Mouse (Mus musculus) C2C12 (cell line): ENCODE results near the gene Zfhx3.

Source experiments
- CEBPB ChIP-seq: IDR thresholded peaks from one replicate; pipeline ENCODE4 v1.6.1; 2011; ENCODE audit warnings: low read depth, mild to moderate bottlenecking, control low read depth, moderate library complexity
- CTCF ChIP-seq: IDR thresholded peaks from one replicate; pipeline ENCODE4 v1.5.1; 2011; ENCODE audit not compliant: control insufficient read depth, insufficient read depth, insufficient read length
- MAX ChIP-seq: IDR thresholded peaks from one replicate; pipeline ENCODE4 v1.6.1; 2011; ENCODE audit warnings: mild to moderate bottlenecking, control low read depth
- MYOD1 ChIP-seq: IDR thresholded peaks from one replicate; pipeline ENCODE4 v1.6.1; 2011; ENCODE audit warnings: low read depth; ENCODE audit not compliant: control insufficient read depth, insufficient read length
- MYOG ChIP-seq: IDR thresholded peaks from one replicate; pipeline ENCODE4 v1.6.1; 2011; ENCODE audit not compliant: control insufficient read depth, insufficient read length; ENCODE audit errors: extremely low read depth
- USF1 ChIP-seq: IDR thresholded peaks from one replicate; pipeline ENCODE4 v1.6.1; 2011; ENCODE audit warnings: low read depth, mild to moderate bottlenecking, control low read depth, moderate library complexity

- TF ChIP-seq MYOD1, result no peak
- TF ChIP-seq CTCF, result no peak
- TF ChIP-seq MAX, result no peak
- no peak for TF ChIP-seq MYOG
- TF ChIP-seq CEBPB, result no peak
- TF ChIP-seq USF1, result no peak
Measured at GRCm38 (mm10) chr8:108662766-108663165, 720.3 kb downstream of the Zfhx3 start.
